Mouse (Mus musculus) cerebral cortex, adult 2 months (tissue): ENCODE data around the gene Eif2b2.

ENCODE experiments used
- WGBS: fragments of 180-500 bp; shearing (Covaris S2); methylation state at CpG from one replicate; pipeline ENCODE4 v1.1.7; 2018; 5-methylcytosine and 5-hydroxymethylcytosine counted together

Gene Eif2b2

DNA sequence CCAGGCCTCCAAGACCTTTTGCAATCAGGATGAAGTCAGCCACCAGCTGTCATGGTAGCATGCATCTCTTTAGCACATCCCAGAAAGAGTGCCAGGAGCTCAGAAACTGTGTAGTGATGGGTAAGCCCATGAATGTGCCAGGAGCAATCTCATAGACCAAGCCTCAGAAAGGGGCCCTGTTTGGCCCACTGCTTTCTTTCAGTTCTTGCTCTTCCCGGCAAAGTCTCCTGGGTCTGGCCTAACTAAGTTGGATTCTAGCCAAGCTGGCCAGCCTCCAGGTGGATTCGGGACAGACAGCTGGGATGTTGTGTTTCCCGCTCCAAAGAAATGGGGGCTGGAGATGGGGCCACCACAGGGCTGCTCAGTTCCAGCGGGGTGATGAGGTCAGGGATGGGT is 24.7 kb upstream of the Eif2b2 start:
- WGBS, result 29% methylated on average over 4 of the region's 4 CpGs

GRCm38 (mm10) chr12:85195086-85195485 is 24.2 kb upstream of the Eif2b2 start:
- WGBS, result 69% methylated on average over 5 of the region's 5 CpGs

- WGBS, result 94% methylated on average over 10 of the region's 10 CpGs
Observed at GRCm38 (mm10) chr12:85196191-85196590, 23.1 kb upstream of the Eif2b2 start.

DNA sequence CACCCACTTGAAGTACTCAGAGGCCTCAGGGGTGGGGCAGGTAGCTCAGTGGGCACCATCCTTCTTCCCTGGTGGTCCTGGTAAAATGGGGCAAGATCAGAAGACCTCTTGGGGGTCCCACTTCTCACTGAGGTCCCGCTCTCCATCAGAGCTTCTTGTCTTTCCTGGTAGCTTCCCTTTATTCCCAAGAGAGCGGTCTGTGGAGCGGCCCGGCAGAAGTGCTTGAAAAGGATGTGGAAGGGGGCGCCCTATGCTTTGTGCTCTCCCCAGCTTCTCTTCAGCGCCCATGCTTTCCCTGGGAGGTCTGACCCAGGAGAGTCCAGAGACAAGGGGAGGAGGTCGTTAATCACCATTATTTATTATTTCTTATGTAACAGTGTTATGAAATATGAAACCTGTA is 21.9 kb upstream of the Eif2b2 start:
- 88% methylated on average over 7 of the region's 7 CpGs for WGBS

DNA sequence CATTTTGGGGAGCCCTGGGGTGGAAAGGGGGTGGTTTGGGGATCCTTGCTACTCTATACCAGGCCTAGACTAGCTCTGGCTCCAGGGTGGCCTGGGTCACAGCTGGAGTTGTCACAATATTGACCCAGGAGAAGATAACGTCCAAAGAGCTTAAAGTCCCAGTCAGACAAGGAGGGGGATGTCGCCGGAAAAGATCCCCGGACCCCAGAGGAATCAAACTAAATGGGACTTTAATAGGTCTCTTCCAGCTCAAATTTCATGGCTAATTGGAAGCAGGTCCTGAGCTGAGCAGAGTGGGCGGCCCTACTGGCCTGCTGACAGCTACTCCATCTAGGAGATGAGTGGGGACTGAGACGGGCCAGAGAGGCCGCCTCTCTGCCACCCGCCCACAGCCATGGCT is 21.3 kb upstream of the Eif2b2 start:
- 70% methylated on average over 8 of the region's 8 CpGs for WGBS

GRCm38 (mm10) chr12:85199954-85200353 is 19.3 kb upstream of the Eif2b2 start:
- WGBS, result 80% methylated on average over 1 of the region's 1 CpGs

DNA sequence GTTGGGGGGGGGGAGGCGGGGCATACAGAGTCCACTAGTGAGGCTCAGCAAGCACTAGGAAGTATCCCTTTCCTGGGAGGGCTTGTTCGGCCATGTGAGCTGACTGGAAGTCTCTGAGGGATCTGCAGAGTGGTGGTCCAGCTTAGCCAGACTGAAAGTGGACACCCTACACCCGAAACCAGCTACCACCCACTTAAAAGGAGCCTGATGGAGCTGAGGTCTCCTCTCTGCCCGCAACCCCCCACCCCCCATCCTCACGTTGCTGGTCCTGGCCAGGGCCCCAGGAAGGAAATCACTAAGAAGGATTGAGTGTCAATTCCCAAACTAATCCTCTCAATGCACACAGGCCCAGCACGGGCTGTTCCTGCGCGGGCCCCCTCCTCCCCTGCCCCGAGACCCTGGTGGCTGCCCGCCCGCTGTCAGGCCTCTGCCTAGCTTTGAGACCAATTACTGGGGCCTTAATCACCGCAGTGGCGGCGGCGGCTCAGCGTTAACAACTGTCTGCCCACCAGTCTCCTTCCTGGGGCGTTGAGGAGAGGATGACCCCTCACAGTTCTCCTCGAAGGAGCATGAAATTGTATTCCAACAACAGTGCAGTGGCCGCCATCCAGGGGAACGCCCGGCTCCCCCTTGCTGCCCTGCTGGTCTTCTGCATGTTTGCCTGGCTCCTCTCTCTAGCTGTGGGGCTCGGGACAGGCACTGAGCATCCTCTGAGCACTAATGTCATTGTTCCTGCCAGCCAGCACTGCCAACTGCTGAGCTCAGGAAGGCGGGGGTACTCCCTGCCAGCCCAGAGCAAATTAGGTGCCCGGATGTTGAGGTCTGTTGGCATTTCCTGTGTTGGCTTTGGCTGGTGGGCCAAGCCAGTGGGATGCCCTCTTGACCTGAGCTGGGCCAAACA is 18.1 kb upstream of the Eif2b2 start:
- 49% methylated on average over 24 of the region's 24 CpGs for WGBS

DNA sequence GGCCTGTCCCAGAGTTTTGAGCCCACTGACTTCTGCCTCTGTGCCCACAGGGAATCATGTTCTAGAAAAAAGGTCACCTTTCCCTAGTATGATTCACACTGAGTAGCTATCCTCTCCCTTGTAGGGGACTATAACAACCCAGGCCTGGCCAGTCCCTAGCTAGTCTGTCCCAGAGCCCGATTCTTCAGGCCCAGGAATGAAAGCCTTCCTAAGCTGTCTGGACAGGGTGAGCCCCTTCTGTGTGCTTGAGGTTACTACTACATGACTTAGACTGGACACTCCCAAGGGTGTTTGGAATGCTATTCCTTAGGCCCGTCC is 17.5 kb upstream of the Eif2b2 start:
- 72% methylated on average over 2 of the region's 2 CpGs for WGBS

GRCm38 (mm10) chr12:85202191-85202590 is 17.1 kb upstream of the Eif2b2 start:
- WGBS, result 73% methylated on average over 7 of the region's 7 CpGs

DNA sequence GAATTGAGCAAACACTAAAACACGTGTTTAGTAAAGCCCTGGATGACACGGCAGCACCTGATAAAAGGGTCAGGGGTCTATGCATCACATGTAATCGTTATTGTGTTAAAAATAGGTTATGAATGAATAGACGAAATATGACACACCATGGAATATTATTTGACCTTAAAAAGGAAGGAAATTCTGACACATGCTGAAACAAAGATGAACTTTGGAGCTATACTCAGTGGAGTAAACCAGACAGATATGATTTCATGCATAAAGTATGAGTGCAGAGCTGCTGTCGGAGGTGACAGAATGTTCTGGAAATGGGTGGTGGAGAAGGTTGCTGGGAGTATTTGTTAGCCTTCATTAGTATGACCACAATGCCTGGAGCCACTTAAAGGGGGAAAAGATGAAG is 15.6 kb upstream of the Eif2b2 start:
- 81% methylated on average over 5 of the region's 5 CpGs for WGBS

GRCm38 (mm10) chr12:85204105-85204504 is 15.2 kb upstream of the Eif2b2 start:
- 59% methylated on average over 8 of the region's 8 CpGs for WGBS

DNA sequence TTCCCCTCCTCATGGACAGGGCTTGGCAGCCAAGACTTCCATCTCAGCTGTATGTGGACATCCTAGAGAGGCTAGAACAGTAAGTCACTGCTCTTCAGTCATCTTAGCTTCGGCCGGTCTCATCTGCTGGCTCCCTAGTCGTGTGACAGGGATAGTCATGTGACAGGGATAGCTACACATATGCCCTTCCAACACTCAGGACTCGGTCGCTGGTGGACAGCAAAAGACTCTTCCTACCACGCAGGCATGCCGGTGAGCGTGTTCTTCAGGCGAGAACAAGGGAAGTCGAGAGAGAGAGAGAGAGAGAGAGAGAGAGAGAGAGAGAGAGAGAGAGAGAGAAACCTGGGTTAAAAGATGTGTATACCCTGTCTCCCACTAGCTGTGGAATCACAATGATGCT is 13.9 kb upstream of the Eif2b2 start:
- 89% methylated on average over 10 of the region's 10 CpGs for WGBS

DNA sequence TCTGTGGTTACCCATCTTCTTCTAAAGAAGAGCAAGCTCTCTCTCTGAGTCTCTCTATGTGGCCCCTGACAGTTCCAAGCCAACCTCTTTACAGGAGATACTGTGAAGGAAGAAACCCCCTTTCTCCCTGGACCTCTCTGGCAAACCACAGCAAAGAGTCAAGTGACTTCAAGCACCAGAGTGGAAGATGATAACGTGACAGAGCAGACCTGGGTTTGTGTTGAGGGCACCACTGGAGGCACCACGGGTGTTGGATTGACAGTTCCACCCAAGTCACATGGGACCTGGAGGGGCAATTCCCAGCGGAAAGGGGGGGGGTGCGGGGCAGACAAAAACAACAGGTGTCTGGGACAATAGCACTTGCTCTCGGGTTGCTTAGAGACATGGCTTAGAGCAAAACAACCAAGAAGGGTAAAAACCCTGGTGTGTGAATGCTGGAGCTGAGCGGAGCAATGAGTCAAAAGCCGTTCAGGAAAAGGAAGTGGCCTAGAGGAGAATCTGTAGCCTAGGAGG is 10.5 kb upstream of the Eif2b2 start:
- 48% methylated on average over 7 of the region's 7 CpGs for WGBS

GRCm38 (mm10) chr12:85215031-85215430 is 4.2 kb upstream of the Eif2b2 start:
- WGBS, result 87% methylated on average over 5 of the region's 5 CpGs

DNA sequence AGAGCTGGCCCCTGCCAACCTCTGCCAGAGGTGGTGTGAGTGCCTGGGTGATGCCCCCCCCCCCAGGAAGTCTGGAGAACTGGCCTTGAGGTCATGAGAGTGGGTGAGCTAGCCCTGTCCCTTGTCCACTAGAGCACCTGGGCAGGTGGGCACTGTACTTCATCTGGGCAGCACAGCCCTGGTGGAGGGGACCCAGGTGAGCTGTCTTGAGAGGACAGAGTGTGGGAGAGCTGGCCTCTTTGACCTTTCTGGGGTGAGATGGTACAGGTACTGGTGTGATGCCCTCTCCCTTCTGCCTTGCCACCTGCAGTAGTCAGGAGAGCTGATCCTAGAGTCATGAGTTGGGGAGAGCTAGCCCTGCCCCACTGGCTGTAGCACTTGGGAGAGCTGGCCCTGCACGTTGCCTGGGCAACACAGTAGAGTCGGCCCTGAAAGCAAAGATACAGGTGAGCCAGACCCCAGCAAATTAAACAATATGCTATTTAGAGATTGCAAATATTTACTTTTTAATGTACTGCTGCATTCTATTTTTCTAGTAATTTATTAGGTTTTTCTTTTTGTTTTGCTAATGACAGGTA is 1.5 kb upstream of the Eif2b2 start:
- 89% methylated on average over 2 of the region's 2 CpGs for WGBS

DNA sequence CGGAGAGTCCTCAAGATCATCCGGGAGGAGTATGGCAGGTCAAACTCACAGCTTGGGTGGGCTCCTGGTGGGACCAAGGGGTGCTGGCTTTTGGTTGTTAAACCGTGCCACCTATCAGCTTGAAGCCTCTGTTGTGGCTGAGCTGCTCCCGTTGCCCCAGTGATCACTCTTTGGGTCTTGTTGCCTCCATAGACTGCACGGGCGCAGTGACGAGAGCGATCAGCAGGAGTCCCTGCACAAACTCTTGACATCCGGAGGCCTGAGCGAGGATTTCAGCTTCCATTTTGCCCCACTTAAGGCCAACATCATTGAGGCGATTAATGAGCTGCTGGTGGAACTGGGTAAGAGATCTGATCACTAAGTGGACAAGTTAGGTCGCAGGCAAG is 617 bp downstream of the Eif2b2 start:
- WGBS, result 4% methylated on average over 12 of the region's 12 CpGs

GRCm38 (mm10) chr12:85227227-85227626 is 7.9 kb downstream of the Eif2b2 start:
- 64% methylated on average over 7 of the region's 7 CpGs for WGBS

DNA sequence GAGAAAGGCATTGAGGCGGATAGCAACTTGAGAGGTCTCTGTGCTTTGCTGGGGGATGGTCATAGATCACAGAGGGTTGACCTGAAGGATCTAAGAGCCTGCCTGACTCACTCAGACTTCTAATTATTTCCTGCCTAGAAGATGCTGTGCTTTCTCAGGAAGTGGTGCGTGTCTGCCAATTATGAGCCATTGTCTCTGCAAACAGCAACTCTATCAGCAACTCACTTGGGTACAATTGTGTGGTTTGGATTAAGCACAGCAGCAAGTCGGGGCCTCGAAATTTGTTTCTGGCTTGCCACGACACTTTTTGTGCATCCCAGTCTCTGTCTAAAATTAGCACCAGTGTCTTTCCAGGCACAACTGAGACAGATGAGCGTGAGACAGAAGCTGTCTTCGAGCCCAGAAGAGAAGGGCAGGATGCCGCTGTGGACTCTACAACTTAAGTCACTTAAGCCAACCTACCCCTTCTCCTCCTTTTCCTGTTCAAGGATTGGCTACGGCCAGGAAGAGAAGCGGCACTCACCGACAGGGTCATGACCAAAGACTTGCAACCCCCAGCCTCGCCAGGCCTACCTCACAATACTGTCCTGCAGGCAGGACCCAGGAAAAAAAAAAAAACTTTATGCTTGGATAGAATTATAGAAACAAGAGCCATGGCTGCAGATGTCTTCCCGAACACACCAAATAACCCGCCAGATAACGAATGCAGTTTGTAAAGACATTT is 8.8 kb downstream of the Eif2b2 start:
- WGBS, result 34% methylated on average over 15 of the region's 15 CpGs

DNA sequence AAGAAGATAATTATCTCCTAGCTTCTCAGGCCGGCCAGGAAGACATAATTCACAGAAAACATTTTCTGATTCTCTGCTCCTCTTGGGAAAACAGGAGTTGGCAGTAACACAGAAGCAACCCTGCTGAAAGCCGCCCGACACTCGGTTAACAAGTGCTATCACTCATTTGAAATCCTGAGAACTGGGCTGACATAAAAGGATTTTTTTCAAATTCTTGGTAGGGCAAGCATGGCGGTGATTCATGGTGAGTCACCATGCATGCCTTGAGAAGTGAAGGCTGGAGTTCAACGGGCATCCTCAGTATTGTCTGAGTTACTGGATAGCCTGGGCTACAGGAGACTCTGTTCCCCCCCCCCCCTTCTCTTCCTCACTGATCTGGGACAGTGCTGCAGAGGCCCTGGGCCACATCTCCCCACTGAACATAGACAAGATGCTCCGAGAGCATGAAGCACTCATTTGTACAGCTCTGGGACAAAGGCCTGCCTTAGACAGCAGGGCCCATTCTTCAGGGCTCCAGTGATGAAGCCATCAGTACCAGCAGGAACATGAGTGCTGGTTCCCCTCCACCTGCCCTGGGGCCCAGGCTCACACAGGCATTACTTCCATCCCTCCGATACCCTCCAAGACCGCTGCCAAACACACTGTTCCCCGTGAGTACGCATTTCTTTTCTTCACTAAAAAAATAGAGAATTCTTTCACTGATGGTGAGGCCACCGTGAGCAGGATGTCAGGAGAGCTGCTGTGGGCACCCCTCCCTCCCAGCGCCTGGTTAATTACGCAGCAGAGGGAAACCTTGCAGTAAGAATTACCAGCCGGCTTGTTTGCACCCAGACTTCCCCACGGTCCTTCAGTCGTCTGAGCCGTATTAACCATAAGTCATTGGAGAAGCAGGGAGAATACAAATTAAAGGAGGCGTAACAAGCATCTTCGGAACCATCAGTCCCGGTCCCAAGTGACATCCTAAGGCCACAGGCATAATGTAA is 14.4 kb downstream of the Eif2b2 start:
- WGBS, result 77% methylated on average over 21 of the region's 21 CpGs

GRCm38 (mm10) chr12:85237553-85237952 is 18.3 kb downstream of the Eif2b2 start:
- 95% methylated on average over 5 of the region's 5 CpGs for WGBS

DNA sequence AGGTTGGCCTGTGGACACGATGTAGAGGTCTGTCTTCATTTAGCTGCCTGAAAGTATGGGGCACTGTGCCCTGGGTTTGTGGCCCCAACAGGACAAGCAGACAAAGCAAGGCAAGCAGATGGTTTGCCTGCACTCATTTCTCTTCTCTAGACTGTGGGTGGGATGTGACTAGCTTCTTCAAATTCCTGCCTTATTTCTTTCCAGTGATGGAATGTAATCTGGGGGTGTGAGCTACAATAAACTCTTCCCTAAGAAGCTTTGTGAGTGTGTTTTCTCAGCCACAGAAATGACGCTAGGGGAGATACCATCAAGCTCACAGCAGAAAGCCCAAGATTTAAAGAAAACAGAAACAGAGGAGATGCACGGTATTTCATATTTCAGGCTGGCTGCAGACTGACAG is 32.8 kb downstream of the Eif2b2 start:
- 63% methylated on average over 3 of the region's 3 CpGs for WGBS
